Mouse (Mus musculus) erythroblast, adult 5-6 weeks (primary cell): ENCODE measurements around the gene Gm35315. TPM values are rescaled to one million over a fixed set of nuclear protein-coding genes. Genes with fewer than 3 reads are reported as not detected.
A peak's percentile ranks its signal among the peaks of the same experiment; 100 is the strongest.
"Not testable (repeated sequence)": the region's sequence is repeated elsewhere in the genome, so short reads cannot be mapped to it uniquely, and the experiment has no call there.

Experiments
- ATAC-seq: replicated peaks from 2 replicates; pipeline ENCODE4 v1.8.0; 2016; ENCODE audit warnings: moderate number of reproducible peaks, mild to moderate bottlenecking, moderate TSS enrichment, inconsistent platforms; ENCODE audit not compliant: poor library complexity, low FRiP score, severe bottlenecking
- total RNA-seq, 2 experiments: library from RNA; stranded (forward) in 1 of 2; stranded (reverse) in 1 of 2; fragments of 150-400 nt in 1 of 2; fragments of 200-764, 138-1000 nt in 1 of 2; gene quantifications; 2 replicates each; pipeline versions ENCODE4 v1.2.3 to v1.2.4; 2015 to 2017; ENCODE audit warnings: low replicate concordance in 2 of 2

Gm35315 gene
- not detected in 2 replicates for total RNA-seq (2015; ENCODE audit: low replicate concordance)
- 0.17 and 1.4 TPM in 2 replicates for total RNA-seq (2017; ENCODE audit: low replicate concordance)

- peak; percentile 100 for ATAC-seq
Measured at GRCm38 (mm10) chr5:110094030-110094846, at the start of gene Gm35315. Gm35315 (minus strand) TSS chr5:110094420.

GRCm38 (mm10) chr5:110143007-110143406, 48.8 kb upstream of the Gm35315 start:
- no peak for ATAC-seq

- no peak for ATAC-seq
Measured at GRCm38 (mm10) chr5:110142309-110142708, 48.1 kb upstream of the Gm35315 start.

GRCm38 (mm10) chr5:110140424-110140823, 46.2 kb upstream of the Gm35315 start:
- no peak for ATAC-seq

GRCm38 (mm10) chr5:110139325-110139724, 45.1 kb upstream of the Gm35315 start:
- no peak for ATAC-seq

- ATAC-seq = no peak
Measured at GRCm38 (mm10) chr5:110137816-110138215, 43.6 kb upstream of the Gm35315 start.

- ATAC-seq = no peak; the same call in 1 of the 2 replicates
Measured at GRCm38 (mm10) chr5:110136087-110136464, 41.9 kb upstream of the Gm35315 start.

GRCm38 (mm10) chr5:110135293-110136086, 41.3 kb upstream of the Gm35315 start, which contains the start of gene Chfr:
Chfr (plus strand) TSS chr5:110135842.
- peak; percentile 99 for ATAC-seq

GRCm38 (mm10) chr5:110122380-110122779, 28.2 kb upstream of the Gm35315 start:
- not testable (repeated sequence) for ATAC-seq

GRCm38 (mm10) chr5:110109991-110110441, 15.8 kb upstream of the Gm35315 start, which contains the start of gene Zfp605:
Zfp605 (plus strand) TSS chr5:110110092.
- peak; percentile 69 for ATAC-seq

GRCm38 (mm10) chr5:110108305-110108628, 14.0 kb upstream of the Gm35315 start:
- ATAC-seq = no peak

GRCm38 (mm10) chr5:110107581-110108304, 13.5 kb upstream of the Gm35315 start, which contains the start of gene Gtpbp6:
Gtpbp6 (minus strand) TSS chr5:110108197.
- ATAC-seq = peak; percentile 84

- no peak for ATAC-seq
Measured at GRCm38 (mm10) chr5:110106901-110107564, 12.8 kb upstream of the Gm35315 start.

GRCm38 (mm10) chr5:110106140-110106871, 12.1 kb upstream of the Gm35315 start:
- ATAC-seq = no peak

GRCm38 (mm10) chr5:110104616-110105380, 10.6 kb upstream of the Gm35315 start:
- ATAC-seq = no peak

- no peak for ATAC-seq
Measured at GRCm38 (mm10) chr5:110103901-110104615, 9.8 kb upstream of the Gm35315 start.

GRCm38 (mm10) chr5:110102853-110103625, 8.8 kb upstream of the Gm35315 start:
- ATAC-seq = no peak
